Mouse (Mus musculus) heart, postnatal 25 days (tissue): ENCODE results near the gene Hamp. TPM values are rescaled to one million over a fixed set of nuclear protein-coding genes. Genes with fewer than 3 reads are reported as not detected.

ENCODE experiments used
- DNase-seq: peaks from one replicate; pipeline ENCODE4 v3.0.0; 2022; ENCODE audit warnings: low spot score
- intact Hi-C: fragments of 180-260 bp; cut with DNase I; formaldehyde crosslinking; loops from one replicate; pipeline ENCODE4 v1.15.1; 2025
- total RNA-seq, 2 experiments: library from RNA; stranded (reverse); gene quantifications; 2 replicates each; pipeline ENCODE4 v1.2.3; 2021

Gene Hamp
- total RNA-seq, 2 experiments from 2014 or later: 16.8 to 34.4 TPM

GRCm38 (mm10) chr7:30917219-30917618 is 26.6 kb downstream of the Hamp start:
- no peak for DNase-seq
- intact Hi-C loops: no loop called here

GRCm38 (mm10) chr7:30916713-30917112 is 27.1 kb downstream of the Hamp start:
- no peak for DNase-seq
- intact Hi-C loops: no loop called here

GRCm38 (mm10) chr7:30914732-30915131 is 29.1 kb downstream of the Hamp start, which contains the start of gene Mag:
Gene Mag (minus strand): TSS chr7:30914873.
- no peak for DNase-seq
- intact Hi-C loops: no loop called here

- no peak for DNase-seq
- intact Hi-C loops: no loop called here
These were observed 34.1 kb downstream of the Hamp start for GRCm38 (mm10) chr7:30909773-30910172.

- no peak for DNase-seq
- intact Hi-C loops: no loop called here
These were observed 34.8 kb downstream of the Hamp start for GRCm38 (mm10) chr7:30908992-30909431.

GRCm38 (mm10) chr7:30908277-30908991 is 35.4 kb downstream of the Hamp start:
- intact Hi-C loops: no loop called here
- no peak for DNase-seq

GRCm38 (mm10) chr7:30904042-30904441 is 39.8 kb downstream of the Hamp start:
- intact Hi-C loops: no loop called here
- no peak for DNase-seq

- intact Hi-C loops: no loop called here
- no peak for DNase-seq
These were observed 48.6 kb downstream of the Hamp start for GRCm38 (mm10) chr7:30895217-30895616.

- no peak for DNase-seq
These were observed 51.3 kb downstream of the Hamp start for GRCm38 (mm10) chr7:30892515-30892914.

More at GRCm38 (mm10) chr7:30892515-30892914, 51.3 kb downstream of the Hamp start:
- intact Hi-C loops: no loop called here

Other genes with a start within 250 kb of the Hamp start
- gene 2200002J24Rik, start 245.1 kb downstream of the Hamp start, total RNA-seq: not detected
- not detected for gene Atp4a, start 231.8 kb downstream of the Hamp start, total RNA-seq
- 100 to 1,000 TPM; 269 to 278 TPM for gene Tmem147, start 214.5 kb downstream of the Hamp start, total RNA-seq
- not detected for gene Gapdhs, start 200.4 kb downstream of the Hamp start, total RNA-seq
- gene Sbsn, start 192.6 kb downstream of the Hamp start, total RNA-seq: 1 to 10 TPM; 2.3 to 5.5 TPM
- gene Dmkn, start 180.3 kb downstream of the Hamp start, total RNA-seq: 1 to 10 TPM; 3.6 to 6.6 TPM
- not detected for gene Krtdap, start 156.1 kb downstream of the Hamp start, total RNA-seq
- under 1 TPM in 1 of 2 experiments, not detected in 1; 0.22 TPM for gene Ffar2, start 120.3 kb downstream of the Hamp start, total RNA-seq
- not detected for gene Ffar3, start 87.9 kb downstream of the Hamp start, total RNA-seq
- gene Ffar1, start 82.5 kb downstream of the Hamp start, total RNA-seq: not detected
- 1 to 10 TPM in 1 of 2 experiments, under 1 TPM in 1; 0.78 to 1.4 TPM for gene Cd22, start 63.7 kb downstream of the Hamp start, total RNA-seq
- gene Mag, start 29.2 kb downstream of the Hamp start, total RNA-seq: under 1 TPM in 1 of 2 experiments, not detected in 1; 0.36 TPM
- 1 to 10 TPM; 6.5 to 9.5 TPM for gene Hamp2, start 19.4 kb downstream of the Hamp start, total RNA-seq
- 100 to 1,000 TPM; 103 to 121 TPM for gene Usf2, start 12.8 kb upstream of the Hamp start, total RNA-seq
- 1 to 10 TPM; 4.3 to 5.6 TPM for gene Lsr, start 29.4 kb upstream of the Hamp start, total RNA-seq
- gene Fam187b, start 29.8 kb upstream of the Hamp start, total RNA-seq: under 1 TPM in 1 of 2 experiments, not detected in 1; 0.29 TPM
- gene Fxyd5, start 98.4 kb upstream of the Hamp start, total RNA-seq: 10 to 100 TPM; 26.1 to 31.0 TPM
- 1 to 10 TPM in 1 of 2 experiments, under 1 TPM in 1; 0.70 to 1.3 TPM for gene Fxyd7, start 107.4 kb upstream of the Hamp start, total RNA-seq
- gene Fxyd1, start 113.2 kb upstream of the Hamp start, total RNA-seq: 100 to 1,000 TPM; 861 to 862 TPM
- 1 to 10 TPM; 2.6 to 4.8 TPM for gene Lgi4, start 115.3 kb upstream of the Hamp start, total RNA-seq
- 1 to 10 TPM; 3.1 to 3.8 TPM for gene Fxyd3, start 132.7 kb upstream of the Hamp start, total RNA-seq
- gene Hpn, start 171.3 kb upstream of the Hamp start, total RNA-seq: 1 to 10 TPM; 2.1 to 3.4 TPM
- gene Scn1b, start 183.0 kb upstream of the Hamp start, total RNA-seq: 10 to 100 TPM; 21.2 to 21.8 TPM
- 10 to 100 TPM; 25.7 to 30.0 TPM for gene Gramd1a, start 211.9 kb upstream of the Hamp start, total RNA-seq